Mouse (Mus musculus) forebrain, postnatal 0 days (tissue): ENCODE data around the gene Nbeal1. TPM values are rescaled to one million over a fixed set of nuclear protein-coding genes. Genes with fewer than 3 reads are reported as not detected.

Experiments used
- ATAC-seq: fragments of 200-750 bp; cut with Nextera tagmentation; 2 replicates; pipeline ENCODE4 v1.8.0; 2017; ENCODE audit warnings: mild to moderate bottlenecking, moderate library complexity
- DNase-seq: peaks from one replicate; pipeline ENCODE4 v3.0.0-alpha.2; 2015
- H3K27ac ChIP-seq: fragments of 300-500 bp; sonication (generic); 2 replicates; pipeline ENCODE4 v1.5.1; 2014; ENCODE audit warnings: low read depth, mild to moderate bottlenecking, antibody characterized with exemption, low read length, moderate library complexity, mixed read lengths
- H3K27me3 ChIP-seq: fragments of 300-500 bp; sonication (generic); 2 replicates; pipeline ENCODE4 v1.6.1; 2014; ENCODE audit warnings: mild to moderate bottlenecking, low read length, mixed read lengths; ENCODE audit not compliant: insufficient read depth
- H3K36me3 ChIP-seq: fragments of 300-500 bp; sonication (generic); 2 replicates; pipeline ENCODE4 v1.6.1; 2014; ENCODE audit warnings: mild to moderate bottlenecking, moderate library complexity; ENCODE audit not compliant: insufficient read depth
- H3K4me1 ChIP-seq: fragments of 300-500 bp; sonication (generic); 2 replicates; pipeline ENCODE4 v1.6.1; 2014; ENCODE audit warnings: antibody characterized with exemption; ENCODE audit not compliant: insufficient read depth
- H3K4me2 ChIP-seq: fragments of 300-500 bp; sonication (generic); 2 replicates; pipeline ENCODE4 v1.6.1; 2014; ENCODE audit warnings: low read depth, mild to moderate bottlenecking, moderate library complexity
- H3K4me3 ChIP-seq: fragments of 300-500 bp; sonication (generic); 2 replicates; pipeline ENCODE4 v1.5.1; 2014; ENCODE audit warnings: low read depth, low read length, mixed read lengths
- H3K9ac ChIP-seq: fragments of 300-500 bp; sonication (generic); 2 replicates; pipeline ENCODE4 v1.6.1; 2014; ENCODE audit warnings: mild to moderate bottlenecking
- H3K9me3 ChIP-seq: fragments of 300-500 bp; sonication (generic); 2 replicates; pipeline ENCODE4 v1.6.1; 2016; ENCODE audit warnings: low read length
- CTCF ChIP-seq: sonication (generic); IDR thresholded peaks from 2 replicates; pipeline ENCODE4 v1.5.1; 2016; ENCODE audit warnings: antibody characterized with exemption, control low read depth, low read depth
- WGBS: fragments of 180-500 bp; shearing (Covaris S2); extraction: QIAGEN DNeasy Blood & Tissue Kit; methylation state at CpG from one replicate; pipeline ENCODE4 v1.1.7; 2014; 5-methylcytosine and 5-hydroxymethylcytosine counted together
- polyA plus RNA-seq: library from polyadenylated mRNA; unstranded; fragments of >200 nt; fragmentation: Nextera tagmentation; extraction: Ambion mirVana; gene quantifications from 2 replicates; pipeline ENCODE4 v1.2.1, GENCODE M21; 2015
- total RNA-seq: library from RNA; depleted of rRNA; stranded (reverse); fragments of >200 nt; gene quantifications from 2 replicates; pipeline ENCODE4 v1.2.3, GENCODE M21; 2014; rRNA removed

Nbeal1 gene
- 27.0 and 30.0 TPM in 2 replicates for total RNA-seq
- 2.5 and 4.0 TPM in 2 replicates for polyA plus RNA-seq

- 1% methylated on average over 59 of the region's 74 CpGs for WGBS
- H3K27me3 ChIP-seq: no peaks in the 10 kb centered on the region
- peak; percentile 98 for ATAC-seq
- H3K9ac ChIP-seq: peak within 1 kb of the TSS; percentile 78
- H3K4me3 ChIP-seq: peak within 1 kb of the TSS; percentile 71
- peak; percentile 97 for DNase-seq
- H3K36me3 ChIP-seq: no peaks in the 10 kb centered on the region
- H3K27ac ChIP-seq: peak within 1 kb of the TSS; percentile 86
- TF ChIP-seq CTCF: peak; percentile 50
- no peaks in the 10 kb centered on the region; the same call in 1 of the 2 replicates for H3K4me1 ChIP-seq
- H3K4me2 ChIP-seq: peak within 1 kb of the TSS; percentile 53
- no peaks in the 10 kb centered on the region for H3K9me3 ChIP-seq
Observed at GRCm38 (mm10) chr1:60179932-60180783, at the start of gene Nbeal1. TSS of gene Nbeal1 (plus strand) at chr1:60180599.

DNA sequence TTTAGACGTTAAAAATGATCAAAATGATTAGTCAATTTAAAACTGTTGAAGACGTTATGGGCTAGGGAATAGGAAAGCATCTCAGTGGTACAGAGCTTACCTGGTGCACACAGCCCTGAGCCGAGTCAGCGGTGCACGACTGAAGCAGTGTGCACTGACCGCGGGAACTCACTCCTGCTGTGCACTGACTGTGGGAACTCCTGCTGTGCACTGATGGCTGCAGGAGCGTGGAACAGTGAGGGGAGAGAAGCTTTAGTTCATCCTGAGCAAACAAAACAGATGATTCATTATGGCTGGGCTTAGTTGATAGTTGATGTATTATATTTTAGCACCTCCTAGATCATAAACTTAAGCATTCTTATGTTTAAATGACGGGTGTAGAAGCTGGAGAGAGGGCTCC, 43.1 kb upstream of the Nbeal1 start:
- H3K36me3 ChIP-seq: peaks cover 6% of the 10 kb centered on the region; the same call in 1 of the 2 replicates
- no peak overlapping the region for H3K9ac ChIP-seq
- H3K27me3 ChIP-seq: no peaks in the 10 kb centered on the region
- DNase-seq (no peak), ATAC-seq (no peak)
- no peak overlapping the region for H3K27ac ChIP-seq
- H3K4me2 ChIP-seq: no peak overlapping the region
- WGBS: 39% methylated on average over 9 of the region's 9 CpGs
- no peaks in the 10 kb centered on the region for H3K4me1 ChIP-seq
- TF ChIP-seq CTCF: no peak
- H3K9me3 ChIP-seq: no peaks in the 10 kb centered on the region
- H3K4me3 ChIP-seq: no peak overlapping the region

GRCm38 (mm10) chr1:60152700-60153099, 27.7 kb upstream of the Nbeal1 start:
- Histone ChIP-seq H3K9me3 (no peaks in the 10 kb centered on the region), H3K4me1 (no peaks in the 10 kb centered on the region), H3K27ac (no peak overlapping the region), H3K4me2 (no peak overlapping the region), H3K27me3 (no peaks in the 10 kb centered on the region), H3K9ac (no peak overlapping the region), H3K4me3 (no peak overlapping the region), H3K36me3 (peaks cover 3% of the 10 kb centered on the region; the same call in 1 of the 2 replicates)
- ATAC-seq (no peak), DNase-seq (no peak)
- WGBS: 77% methylated on average over 5 of the region's 5 CpGs
- no peak; the same call in 1 of the 2 replicates for TF ChIP-seq CTCF

DNA sequence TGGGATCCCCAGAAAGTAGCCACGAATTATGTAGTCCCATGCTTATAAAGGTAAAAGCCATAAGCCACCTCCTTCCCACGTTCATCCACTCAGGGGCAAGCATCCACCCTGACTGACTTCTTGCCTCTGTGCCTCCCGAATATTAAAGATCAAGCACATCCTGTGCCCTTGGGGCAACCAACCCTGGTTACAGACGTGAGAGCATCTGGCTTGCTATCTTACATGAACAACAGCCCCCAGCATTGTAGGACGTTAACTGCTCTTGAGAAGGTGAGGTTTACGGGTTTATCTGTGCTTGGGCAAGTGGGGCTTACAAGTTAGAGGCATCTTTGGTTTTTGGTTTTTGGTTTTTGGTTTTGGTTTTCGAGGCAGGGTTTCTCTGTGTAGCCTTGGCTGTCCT, 23.7 kb upstream of the Nbeal1 start:
- DNase-seq (no peak), ATAC-seq (no peak)
- 91% methylated on average over 7 of the region's 7 CpGs for WGBS
- no peak for TF ChIP-seq CTCF
- no peak overlapping the region for H3K27ac ChIP-seq
- no peaks in the 10 kb centered on the region for H3K36me3 ChIP-seq
- H3K4me1 ChIP-seq: no peaks in the 10 kb centered on the region
- H3K9ac ChIP-seq: no peak overlapping the region
- H3K4me2 ChIP-seq: no peak overlapping the region
- H3K27me3 ChIP-seq: no peaks in the 10 kb centered on the region
- H3K4me3 ChIP-seq: no peak overlapping the region
- H3K9me3 ChIP-seq: no peaks in the 10 kb centered on the region

DNA sequence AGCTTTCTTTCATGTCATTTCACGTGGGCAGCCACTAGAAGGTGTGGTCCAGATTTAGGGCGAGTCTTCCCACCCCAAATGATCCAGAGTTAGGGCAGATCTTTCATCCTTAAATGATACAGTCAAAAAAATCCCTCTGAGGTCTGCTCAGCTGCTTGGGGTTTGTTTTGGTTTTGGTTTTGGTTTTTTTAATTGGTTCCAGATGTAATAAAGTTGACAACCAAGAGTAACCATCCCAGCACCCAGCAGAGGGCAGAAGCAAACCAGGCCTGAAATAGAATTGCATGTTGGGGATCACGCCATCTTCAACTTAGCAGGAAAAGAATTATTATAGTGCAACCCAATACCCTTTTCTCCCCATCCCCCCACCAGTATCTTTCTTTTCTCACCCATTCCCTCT, 22.0 kb upstream of the Nbeal1 start:
- H3K4me2 ChIP-seq: no peak overlapping the region
- no peaks in the 10 kb centered on the region for H3K4me1 ChIP-seq
- no peak for ATAC-seq
- no peaks in the 10 kb centered on the region for H3K36me3 ChIP-seq
- H3K27ac ChIP-seq: no peak overlapping the region
- H3K4me3 ChIP-seq: no peak overlapping the region
- 70% methylated on average over 3 of the region's 3 CpGs for WGBS
- no peak overlapping the region for H3K9ac ChIP-seq
- H3K27me3 ChIP-seq: no peaks in the 10 kb centered on the region
- TF ChIP-seq CTCF: peak; percentile 53
- peak; percentile 11 for DNase-seq
- H3K9me3 ChIP-seq: no peaks in the 10 kb centered on the region

DNA sequence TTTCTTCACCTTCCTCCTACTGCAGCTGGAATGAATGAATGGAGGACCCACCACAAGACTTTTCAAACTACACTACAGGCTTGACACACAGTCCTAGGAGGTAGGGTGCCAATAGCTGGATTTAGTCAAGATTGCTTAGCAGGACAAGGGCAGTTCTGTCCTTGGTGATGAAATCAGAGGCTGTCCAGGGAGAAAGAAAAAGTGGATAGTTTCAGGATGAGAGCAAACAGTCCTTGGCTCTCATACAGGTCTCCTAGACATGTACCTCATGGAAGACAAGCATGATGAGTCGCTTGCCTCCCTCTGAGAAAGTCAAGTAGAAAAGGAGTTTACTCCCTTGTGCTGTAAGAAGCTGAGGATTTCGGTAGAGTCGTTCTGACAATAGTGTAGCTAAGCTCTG, 16.7 kb upstream of the Nbeal1 start:
- no peak for ATAC-seq
- H3K4me1 ChIP-seq: no peaks in the 10 kb centered on the region
- no peak overlapping the region for H3K4me3 ChIP-seq
- no peak for DNase-seq
- no peak overlapping the region for H3K9ac ChIP-seq
- H3K27ac ChIP-seq: no peak overlapping the region
- H3K4me2 ChIP-seq: no peak overlapping the region
- no peak for TF ChIP-seq CTCF
- WGBS: 92% methylated on average over 3 of the region's 3 CpGs
- H3K27me3 ChIP-seq: no peaks in the 10 kb centered on the region
- no peaks in the 10 kb centered on the region for H3K9me3 ChIP-seq
- H3K36me3 ChIP-seq: no peaks in the 10 kb centered on the region

- WGBS: 82% methylated on average over 2 of the region's 2 CpGs
- H3K27me3 ChIP-seq: no peaks in the 10 kb centered on the region
- TF ChIP-seq CTCF: no peak
- no peaks in the 10 kb centered on the region for H3K36me3 ChIP-seq
- H3K9ac ChIP-seq: no peak overlapping the region
- no peak overlapping the region for H3K27ac ChIP-seq
- DNase-seq: no peak
- no peak overlapping the region for H3K4me3 ChIP-seq
- no peaks in the 10 kb centered on the region for H3K4me1 ChIP-seq
- no peak for ATAC-seq
- H3K4me2 ChIP-seq: no peak overlapping the region
- H3K9me3 ChIP-seq: no peaks in the 10 kb centered on the region
Observed at GRCm38 (mm10) chr1:60169626-60170025, 10.8 kb upstream of the Nbeal1 start.
